Mouse (Mus musculus): ENCODE measurements around the gene Sh3rf3.
"Not testable (repeated sequence)": the region's sequence is repeated elsewhere in the genome, so short reads cannot be mapped to it uniquely, and the experiment has no call there.

Gene Sh3rf3

DNA sequence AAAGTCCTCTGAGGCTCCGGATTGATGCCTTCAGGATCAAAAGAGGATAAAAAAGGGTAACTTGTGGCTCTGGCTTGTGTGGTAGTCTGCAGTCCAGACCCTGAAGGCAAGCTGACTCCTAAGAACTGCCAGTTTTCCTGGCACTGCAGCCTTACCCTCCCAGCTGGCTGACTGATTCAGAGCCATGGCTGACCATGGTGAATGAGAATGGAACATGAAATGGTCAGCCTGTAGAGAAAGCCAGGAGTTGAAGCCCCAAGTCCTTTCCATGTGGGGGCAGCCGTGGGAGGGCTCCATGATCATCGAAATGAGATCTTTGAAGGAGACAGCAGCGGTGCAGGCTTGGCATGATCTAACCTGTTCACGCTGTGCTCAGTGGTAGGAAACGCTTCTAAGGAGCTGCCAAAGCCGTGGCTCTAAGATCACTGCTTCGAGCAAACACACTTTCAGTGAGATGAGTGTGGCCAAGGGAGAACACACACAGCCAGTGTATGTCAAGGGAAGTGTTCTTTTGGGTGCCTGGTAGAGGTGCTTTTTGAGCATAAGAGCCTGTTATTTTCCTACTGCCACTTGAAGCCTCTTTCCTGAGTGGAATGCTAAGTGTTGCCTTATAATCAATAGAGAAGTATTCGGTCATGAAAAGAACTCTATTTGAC lies 168.6 kb downstream of the Sh3rf3 start:
- DNase-seq (ENCODE audit: low read depth, low spot score): no peak

GRCm38 (mm10) chr10:58982546-58983154 lies 169.5 kb downstream of the Sh3rf3 start:
- no peak for DNase-seq (ENCODE audit: low read depth, low spot score)

DNA sequence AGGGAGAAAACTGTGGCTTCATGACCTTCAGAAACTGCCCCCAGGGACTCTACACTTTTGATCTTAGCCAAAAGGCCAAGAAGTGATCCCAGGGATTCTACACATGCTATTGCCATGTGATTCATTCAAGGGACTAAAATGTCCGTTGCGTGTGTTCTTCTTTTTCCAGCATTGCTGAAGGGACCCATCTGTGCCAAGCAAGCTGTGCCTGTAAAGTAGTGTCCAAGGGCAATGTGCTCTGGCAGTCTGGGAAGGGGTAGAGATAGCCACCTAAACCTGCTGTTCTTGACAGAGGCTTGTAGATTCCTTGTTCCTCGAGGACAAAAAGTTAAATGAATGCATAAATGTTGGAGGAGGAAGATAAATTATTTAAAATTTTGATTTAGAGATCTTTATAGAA lies 178.5 kb downstream of the Sh3rf3 start:
- DNase-seq (ENCODE audit: low read depth, low spot score): no peak

- no peak for DNase-seq (ENCODE audit: low read depth, low spot score)
Observed at GRCm38 (mm10) chr10:58994726-58995125, 181.6 kb downstream of the Sh3rf3 start.

GRCm38 (mm10) chr10:58995132-58995531 lies 182.0 kb downstream of the Sh3rf3 start:
- DNase-seq (ENCODE audit: low read depth, low spot score): no peak

GRCm38 (mm10) chr10:59002361-59002760 lies 189.2 kb downstream of the Sh3rf3 start:
- DNase-seq (ENCODE audit: low read depth, low spot score): no peak

- DNase-seq (ENCODE audit: low read depth, low spot score): no peak
Observed at GRCm38 (mm10) chr10:59011415-59011814, 198.3 kb downstream of the Sh3rf3 start.

- DNase-seq (ENCODE audit: low read depth, low spot score): no peak
Observed at GRCm38 (mm10) chr10:59013618-59014017, 200.5 kb downstream of the Sh3rf3 start.

DNA sequence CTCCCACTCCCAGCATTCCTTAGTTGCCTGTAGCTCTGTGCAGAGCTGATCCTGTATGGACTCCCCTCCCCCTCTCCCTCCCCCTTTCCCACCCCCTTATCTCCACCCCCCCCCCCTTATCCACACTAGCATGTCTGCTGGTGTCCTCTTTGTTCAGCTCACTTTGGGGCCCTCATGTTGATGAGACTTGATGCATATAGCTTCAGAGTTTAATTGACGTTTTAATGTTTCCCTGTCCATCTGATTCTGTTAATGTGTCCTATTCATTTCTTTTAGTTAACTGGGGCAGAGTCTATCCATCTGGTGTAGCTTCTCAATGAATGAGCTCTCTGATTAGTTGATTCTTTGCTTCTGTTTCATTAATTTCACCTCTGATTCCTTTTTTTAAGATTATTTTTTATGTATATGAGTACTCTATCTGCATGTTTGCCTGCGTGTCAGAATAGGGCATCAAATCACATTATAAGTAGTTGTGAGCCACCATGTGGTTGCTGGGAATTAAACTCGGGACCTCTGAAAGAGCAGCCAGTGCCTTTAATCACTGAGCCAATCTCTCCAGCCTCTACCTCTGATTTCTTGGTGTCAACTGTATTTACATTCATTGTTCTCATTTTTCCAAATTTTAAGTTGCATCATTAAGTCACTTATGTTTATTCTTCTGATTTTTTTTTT lies 206.3 kb downstream of the Sh3rf3 start:
- no peak for DNase-seq (ENCODE audit: low read depth, low spot score)

DNA sequence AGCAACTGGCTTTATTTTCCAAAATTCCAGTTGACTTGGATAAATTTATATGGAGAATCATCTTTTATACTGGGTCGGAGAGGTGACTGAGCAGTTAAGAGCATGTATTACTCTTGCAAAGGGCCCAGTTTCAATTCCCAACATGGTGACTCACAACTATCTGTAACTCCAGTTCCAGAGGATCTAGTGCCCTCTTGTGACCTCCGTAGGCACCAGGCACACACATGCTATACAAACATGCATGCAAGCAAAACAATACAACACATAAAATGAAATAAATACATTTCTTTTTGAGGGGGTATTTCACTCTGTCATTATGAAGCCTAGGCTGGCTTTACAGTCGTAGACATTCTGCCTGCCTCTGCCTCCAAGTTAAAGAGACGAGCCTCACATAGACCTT lies 237.3 kb downstream of the Sh3rf3 start:
- DNase-seq (ENCODE audit: low read depth, low spot score): no peak

- no peak for DNase-seq (ENCODE audit: low read depth, low spot score)
Observed at GRCm38 (mm10) chr10:59056294-59056693, 243.1 kb downstream of the Sh3rf3 start.

GRCm38 (mm10) chr10:59066804-59067203 lies 253.6 kb downstream of the Sh3rf3 start:
- no peak for DNase-seq (ENCODE audit: low read depth, low spot score)

GRCm38 (mm10) chr10:59072827-59073226 lies 259.7 kb downstream of the Sh3rf3 start:
- DNase-seq (ENCODE audit: low read depth, low spot score): no peak

- no peak for DNase-seq (ENCODE audit: low read depth, low spot score)
Observed at GRCm38 (mm10) chr10:59076681-59077080, 263.5 kb downstream of the Sh3rf3 start.

DNA sequence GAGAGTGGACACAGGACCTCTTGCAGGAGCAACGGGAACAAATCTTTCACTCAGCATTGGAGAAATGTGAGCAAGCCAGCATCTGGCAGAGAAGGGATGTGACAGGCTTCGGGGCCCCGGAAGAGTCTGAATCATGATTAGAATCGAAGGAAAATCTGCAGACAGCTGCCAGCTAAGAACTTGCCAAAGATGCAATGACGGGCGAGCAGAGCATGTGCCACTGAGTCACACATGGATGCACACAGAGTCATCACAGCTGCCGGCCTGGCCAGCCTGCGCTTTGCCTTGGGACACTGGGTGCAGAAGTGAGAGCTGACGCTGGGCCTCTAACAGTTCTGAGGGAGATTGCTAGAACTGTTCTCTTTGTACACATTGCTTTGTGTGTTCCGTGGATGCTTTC lies 264.8 kb downstream of the Sh3rf3 start:
- no peak for DNase-seq (ENCODE audit: low read depth, low spot score)

GRCm38 (mm10) chr10:59085604-59086003 lies 272.4 kb downstream of the Sh3rf3 start:
- no peak for DNase-seq (ENCODE audit: low read depth, low spot score)

DNA sequence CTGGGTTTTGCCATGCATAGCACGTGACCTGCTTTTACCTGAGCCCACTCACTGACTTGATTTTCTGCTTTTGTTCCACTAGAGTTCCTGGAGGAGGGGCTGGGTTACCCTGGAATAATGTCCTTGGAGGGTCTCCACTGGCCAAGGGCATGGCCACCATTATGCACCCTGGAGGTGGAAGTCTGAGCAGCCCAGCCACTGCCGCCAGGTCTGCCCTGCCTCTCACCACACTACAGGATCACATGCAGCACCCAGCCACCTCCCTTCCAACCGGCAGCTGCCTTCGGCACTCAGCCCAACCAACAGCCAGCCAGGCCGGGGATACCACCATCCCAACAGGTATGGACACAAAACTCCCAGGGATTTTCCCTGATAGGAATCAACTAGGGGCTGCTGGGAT lies 273.4 kb downstream of the Sh3rf3 start:
- no peak for DNase-seq (ENCODE audit: low read depth, low spot score)

GRCm38 (mm10) chr10:59089861-59090621 lies 276.9 kb downstream of the Sh3rf3 start:
- DNase-seq (ENCODE audit: low read depth, low spot score): no peak

- DNase-seq (ENCODE audit: low read depth, low spot score): no peak
Observed at GRCm38 (mm10) chr10:59090622-59090971, 277.4 kb downstream of the Sh3rf3 start.

GRCm38 (mm10) chr10:59091556-59091955 lies 278.4 kb downstream of the Sh3rf3 start:
- DNase-seq (ENCODE audit: low read depth, low spot score): no peak

GRCm38 (mm10) chr10:59091988-59092387 lies 278.8 kb downstream of the Sh3rf3 start:
- DNase-seq (ENCODE audit: low read depth, low spot score): no peak

DNA sequence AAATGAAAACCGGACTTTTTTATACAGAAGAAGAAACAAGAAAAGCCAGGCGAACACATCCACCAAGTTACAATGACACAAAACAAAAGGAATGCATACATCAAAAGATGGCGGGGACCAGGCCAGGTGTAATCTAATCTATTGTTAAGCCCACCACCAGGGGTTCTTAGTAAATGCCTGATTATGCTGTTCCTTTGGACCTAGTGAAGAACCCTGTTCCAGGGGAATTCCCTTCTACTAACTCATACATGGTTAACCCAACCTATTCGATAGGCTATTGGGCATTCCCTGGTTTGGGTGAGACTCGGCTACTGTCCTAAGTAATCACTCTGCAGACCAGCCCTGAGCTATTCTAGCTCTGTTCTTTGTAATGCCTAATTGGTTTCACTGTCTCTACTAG lies 289.9 kb downstream of the Sh3rf3 start:
- not testable (repeated sequence) for DNase-seq (ENCODE audit: low read depth, low spot score)

Measured in CD4-positive, CD25-positive, alpha-beta regulatory T cell, adult 2 months (primary cell).